Mouse (Mus musculus) E14TG2a.4 (cell line): ENCODE measurements at regions not wholly inside any gene's neighbourhood (a gene's known extent, or its start where the extent isn't known, plus 50 kb on each side); places are given as distances from the start of the nearest gene placed in this dataset.

Experiments used
- H3K27me3 ChIP-seq: 2 replicates; pipeline ENCODE4 v1.6.1; 2014; ENCODE audit warnings: low read length, control low read depth; ENCODE audit not compliant: insufficient read depth
- H3K36me3 ChIP-seq: 2 replicates; pipeline ENCODE4 v1.6.1; 2014; ENCODE audit warnings: low read length, control low read depth; ENCODE audit not compliant: insufficient read depth
- H3K4me1 ChIP-seq: replicated peaks from 2 replicates; pipeline ENCODE4 v1.6.1; 2014; ENCODE audit warnings: low read depth, low read length, control low read depth
- H3K4me3 ChIP-seq: replicated peaks from 2 replicates; pipeline ENCODE4 v1.5.1; 2014; ENCODE audit warnings: mild to moderate bottlenecking, low read length
- H3K9me3 ChIP-seq: 2 replicates; pipeline ENCODE4 v1.6.1; 2014; ENCODE audit warnings: low read length, control low read depth
- CTCF ChIP-seq: conservative IDR thresholded peaks from 2 replicates; pipeline ENCODE4 v1.5.1; 2014; ENCODE audit warnings: low read length
- NANOG ChIP-seq: IDR thresholded peaks from 2 replicates; pipeline ENCODE4 v1.6.1; 2014; ENCODE audit warnings: borderline replicate concordance, low read length, mixed read lengths
- POU5F1 ChIP-seq: IDR thresholded peaks from 2 replicates; pipeline ENCODE4 v1.6.1; 2014; ENCODE audit warnings: low read length, borderline replicate concordance

DNA sequence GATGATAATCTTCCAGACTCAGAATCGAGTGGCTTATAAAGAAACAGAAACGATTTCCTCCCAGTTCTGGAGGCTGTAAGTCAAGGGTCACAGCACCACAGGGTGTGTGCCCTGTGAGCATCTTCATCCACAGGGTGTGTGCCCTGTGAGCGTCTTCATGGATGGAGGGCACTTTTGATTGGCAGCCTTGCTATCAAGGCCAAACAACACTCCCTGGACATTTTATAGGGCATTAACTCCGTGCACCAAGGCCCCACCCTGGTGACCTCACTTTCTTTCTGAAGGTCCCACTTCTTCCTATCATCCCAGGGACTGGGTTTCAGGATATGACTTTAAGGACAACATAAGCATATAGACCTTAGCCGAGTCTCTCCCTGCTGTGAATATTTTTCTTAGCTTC lies 885.3 kb upstream of the Car8 start:
- no peaks in the 10 kb centered on the region for H3K36me3 ChIP-seq
- H3K9me3 ChIP-seq: no peaks in the 10 kb centered on the region
- TF ChIP-seq POU5F1: no peak
- no peak for TF ChIP-seq NANOG
- TF ChIP-seq CTCF: no peak
- no peak overlapping the region for H3K4me3 ChIP-seq
- peaks cover 3% of the 10 kb centered on the region; the same call in 1 of the 2 replicates for H3K27me3 ChIP-seq
- no peaks in the 10 kb centered on the region for H3K4me1 ChIP-seq

DNA sequence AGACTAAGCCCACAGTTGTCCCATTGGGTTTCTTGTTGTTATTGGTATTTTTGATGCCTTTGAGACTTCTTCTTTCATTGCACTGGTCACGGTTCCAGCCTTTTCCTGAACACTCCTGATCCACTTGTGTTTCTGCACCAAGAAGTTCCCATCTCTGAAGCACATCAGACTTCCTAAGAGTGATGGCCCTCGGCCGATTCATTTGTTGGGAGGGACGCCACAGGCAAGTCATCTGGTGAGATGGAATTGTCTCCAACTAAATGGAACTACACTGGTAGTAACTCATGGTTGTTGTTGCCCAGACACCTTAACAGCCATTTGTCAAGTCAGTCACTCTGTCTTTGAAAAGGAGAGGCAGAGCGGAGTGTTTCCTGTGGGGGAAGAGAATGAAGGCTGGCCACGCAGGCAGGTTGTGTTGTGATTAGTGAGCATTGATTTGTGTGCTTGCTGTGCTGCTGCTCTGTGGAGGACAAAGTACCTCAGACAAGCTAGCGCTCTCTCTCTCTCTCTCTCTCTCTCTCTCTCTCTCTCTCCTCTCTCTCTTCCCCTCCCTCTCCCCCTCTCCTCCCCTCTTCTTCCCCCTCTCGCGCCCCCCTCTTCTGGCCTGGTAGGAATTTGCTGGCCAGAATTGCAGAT lies 884.7 kb upstream of the Car8 start:
- Histone ChIP-seq H3K4me1 (no peaks in the 10 kb centered on the region), H3K9me3 (no peaks in the 10 kb centered on the region), H3K27me3 (peaks cover 3% of the 10 kb centered on the region; the same call in 1 of the 2 replicates), H3K4me3 (no peak overlapping the region), H3K36me3 (no peaks in the 10 kb centered on the region)
- TF ChIP-seq CTCF: no peak
- no peak for TF ChIP-seq NANOG
- no peak for TF ChIP-seq POU5F1

DNA sequence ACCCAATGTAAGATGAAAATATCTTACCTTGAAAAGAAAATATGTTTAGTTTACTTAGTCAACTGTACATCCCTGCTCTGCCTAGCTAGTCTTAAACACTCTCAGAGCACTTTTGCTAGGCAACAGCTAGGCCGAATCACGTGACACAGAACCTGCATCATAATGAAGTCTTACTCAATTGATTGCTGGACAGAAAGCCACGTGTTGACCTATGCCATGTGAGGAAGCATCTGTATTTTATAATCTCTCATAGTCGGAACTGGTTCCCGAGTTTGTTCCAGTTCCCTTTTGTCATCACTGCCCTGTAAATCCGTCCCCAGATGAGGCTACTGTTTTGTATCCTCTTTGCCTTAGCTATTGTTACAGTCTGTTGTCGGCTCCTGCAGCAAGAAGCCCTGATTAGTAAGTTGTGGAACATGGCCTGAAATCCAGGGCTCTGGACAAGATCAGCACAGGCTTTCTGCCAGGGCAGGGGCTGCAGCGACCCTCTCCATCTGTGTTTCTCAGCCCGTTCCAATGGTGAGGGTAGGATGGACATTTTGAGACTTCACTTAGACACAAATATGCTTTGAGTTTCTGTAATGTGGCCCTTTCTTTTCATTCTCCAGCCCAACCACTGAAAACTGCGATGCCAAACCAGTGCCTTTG lies 883.9 kb upstream of the Car8 start:
- Histone ChIP-seq H3K4me3 (no peak overlapping the region), H3K36me3 (no peaks in the 10 kb centered on the region), H3K4me1 (no peaks in the 10 kb centered on the region), H3K9me3 (no peaks in the 10 kb centered on the region), H3K27me3 (peaks cover 3% of the 10 kb centered on the region; the same call in 1 of the 2 replicates)
- TF ChIP-seq NANOG (no peak), CTCF (no peak), POU5F1 (no peak)

DNA sequence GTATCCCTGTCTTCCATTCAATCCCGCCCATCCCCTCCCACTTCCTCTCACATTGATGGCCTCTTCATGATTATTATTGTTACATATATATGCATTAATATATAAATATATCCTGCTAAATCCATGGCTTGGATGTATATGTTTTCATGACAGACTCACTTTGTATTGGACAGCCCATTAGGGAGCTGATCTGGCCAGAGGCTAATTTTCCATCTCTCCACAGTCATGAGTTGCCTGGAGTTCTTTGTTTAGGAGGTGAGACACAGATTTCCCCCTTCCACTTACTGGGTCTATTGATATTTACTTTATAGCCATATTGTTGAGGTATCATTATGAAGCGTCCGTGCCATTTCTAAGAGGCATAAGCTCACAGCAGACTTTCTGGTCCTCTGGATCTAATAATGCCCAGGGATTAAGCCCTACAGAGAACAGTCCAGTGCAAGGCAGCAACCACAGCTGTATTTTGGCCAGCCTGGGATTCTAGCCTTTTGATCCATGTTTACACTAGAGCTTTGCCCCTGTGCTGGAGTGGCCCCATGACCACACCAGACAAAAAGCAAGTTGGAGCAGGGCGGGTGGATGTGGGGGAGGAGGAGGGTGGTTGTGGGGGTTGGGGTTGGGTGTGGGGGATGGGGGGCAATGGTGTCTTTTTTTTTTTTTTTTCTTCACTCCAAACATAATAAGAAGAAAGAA lies 878.3 kb upstream of the Car8 start:
- H3K36me3 ChIP-seq: no peaks in the 10 kb centered on the region
- peaks cover 8% of the 10 kb centered on the region for H3K9me3 ChIP-seq
- H3K27me3 ChIP-seq: no peaks in the 10 kb centered on the region
- H3K4me3 ChIP-seq: no peak overlapping the region
- no peak for TF ChIP-seq CTCF
- TF ChIP-seq NANOG: no peak
- no peak for TF ChIP-seq POU5F1
- H3K4me1 ChIP-seq: peaks cover 4% of the 10 kb centered on the region

DNA sequence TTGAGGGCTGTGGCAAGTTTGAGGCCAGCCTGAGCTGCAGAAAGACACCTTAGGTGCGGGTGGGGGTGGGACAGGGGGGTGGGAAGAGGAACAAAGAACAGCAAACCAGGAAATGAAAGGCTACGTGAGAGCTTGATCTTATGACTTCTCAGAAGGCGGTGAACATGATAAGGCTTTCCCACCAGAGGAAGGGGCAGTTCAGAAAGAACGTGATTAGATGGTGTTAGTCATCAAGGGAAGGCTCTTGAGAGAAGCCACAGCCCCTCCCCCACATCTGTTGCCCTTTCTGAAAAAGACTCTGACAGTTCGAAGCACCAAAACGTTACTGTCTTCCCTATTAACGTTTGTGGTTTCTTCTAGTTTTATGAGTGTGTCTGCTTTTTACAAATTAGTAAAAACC lies 877.0 kb upstream of the Car8 start:
- Histone ChIP-seq H3K36me3 (no peaks in the 10 kb centered on the region), H3K4me1 (peaks cover 4% of the 10 kb centered on the region), H3K9me3 (peaks cover 8% of the 10 kb centered on the region), H3K27me3 (no peaks in the 10 kb centered on the region), H3K4me3 (no peak overlapping the region)
- TF ChIP-seq NANOG (no peak), POU5F1 (no peak), CTCF (no peak)

DNA sequence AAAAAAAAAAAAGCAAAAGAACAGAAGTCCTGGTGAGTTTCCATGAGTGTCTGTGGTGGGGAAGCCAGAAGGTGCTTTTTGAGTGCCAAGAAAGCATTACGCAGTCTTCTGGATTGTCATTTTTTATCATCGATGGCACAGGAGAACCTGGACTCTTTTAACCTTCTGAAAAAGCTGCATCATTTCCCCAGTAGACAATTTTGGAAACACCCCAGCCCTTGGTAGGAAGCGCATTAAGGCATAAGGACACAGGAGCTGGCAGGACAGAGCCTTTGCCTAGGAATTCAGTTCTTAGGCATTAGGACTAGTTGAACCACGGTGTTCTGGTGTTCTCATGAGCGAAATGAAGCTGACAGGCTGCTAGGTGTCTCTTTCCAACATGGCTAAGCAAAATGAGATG lies 875.1 kb upstream of the Car8 start:
- H3K4me1 ChIP-seq: peaks cover 9% of the 10 kb centered on the region
- no peak overlapping the region for H3K4me3 ChIP-seq
- H3K36me3 ChIP-seq: no peaks in the 10 kb centered on the region
- TF ChIP-seq CTCF (no peak), NANOG (no peak), POU5F1 (no peak)
- peaks cover 8% of the 10 kb centered on the region for H3K9me3 ChIP-seq
- no peaks in the 10 kb centered on the region for H3K27me3 ChIP-seq

DNA sequence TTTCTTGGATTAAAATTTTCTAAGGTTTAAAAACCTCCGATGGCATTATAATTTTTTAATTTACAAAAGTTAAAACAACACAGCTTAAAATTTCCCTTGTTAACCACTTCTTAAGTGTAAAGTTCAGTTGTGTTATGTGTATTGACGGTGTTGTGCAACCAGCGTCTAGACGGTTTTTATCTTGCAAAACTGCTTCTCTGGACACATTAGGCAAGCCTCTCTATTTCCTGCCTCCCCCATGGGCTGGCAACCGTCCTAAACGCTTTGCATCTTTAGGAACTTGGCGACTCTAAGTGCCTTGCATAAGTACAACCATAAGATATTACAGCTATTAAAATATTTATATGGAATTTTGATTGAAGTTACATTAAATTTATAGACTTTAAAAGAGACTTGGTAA lies 871.5 kb upstream of the Car8 start:
- peaks cover 5% of the 10 kb centered on the region for H3K9me3 ChIP-seq
- H3K27me3 ChIP-seq: no peaks in the 10 kb centered on the region
- H3K4me3 ChIP-seq: no peak overlapping the region
- TF ChIP-seq NANOG (no peak), CTCF (no peak), POU5F1 (no peak)
- H3K36me3 ChIP-seq: no peaks in the 10 kb centered on the region
- peaks cover 12% of the 10 kb centered on the region for H3K4me1 ChIP-seq

DNA sequence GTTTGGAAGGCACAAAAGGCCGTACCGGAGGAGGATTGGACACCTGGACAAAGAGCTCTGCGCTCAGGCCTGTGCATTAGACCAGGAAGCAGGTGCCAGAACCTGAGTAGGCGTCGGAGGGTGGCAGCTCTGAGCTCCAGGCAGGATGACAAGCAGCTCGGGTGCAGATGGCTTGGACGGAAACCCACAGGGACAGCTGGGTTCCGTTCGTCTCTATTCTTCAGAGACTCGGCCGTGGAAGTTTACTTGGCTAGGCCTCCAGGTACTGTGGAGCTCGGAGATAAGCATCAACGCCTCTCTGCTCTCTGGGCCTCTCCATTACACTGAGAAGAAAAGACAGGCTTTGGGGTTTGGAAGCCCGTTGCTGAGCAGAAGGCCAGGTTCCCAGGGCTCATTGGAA lies 868.5 kb upstream of the Car8 start:
- no peak overlapping the region for H3K4me3 ChIP-seq
- H3K9me3 ChIP-seq: peaks cover 10% of the 10 kb centered on the region
- H3K36me3 ChIP-seq: no peaks in the 10 kb centered on the region
- no peak for TF ChIP-seq CTCF
- no peak for TF ChIP-seq POU5F1
- no peak for TF ChIP-seq NANOG
- peaks cover 25% of the 10 kb centered on the region for H3K4me1 ChIP-seq
- H3K27me3 ChIP-seq: peaks cover 10% of the 10 kb centered on the region
